Mouse (Mus musculus): Measurements from ENCODE around the gene Olfr1424. TPM values are rescaled to one million over a fixed set of nuclear protein-coding genes. Genes with fewer than 3 reads are reported as not detected.
"Not testable (repeated sequence)": the region's sequence is repeated elsewhere in the genome, so short reads cannot be mapped to it uniquely, and the experiment has no call there.

Olfr1424 gene
- not detected in 2 replicates for polyA plus RNA-seq (2015; fragmentation: Nextera tagmentation; extraction: Ambion mirVana)

DNA sequence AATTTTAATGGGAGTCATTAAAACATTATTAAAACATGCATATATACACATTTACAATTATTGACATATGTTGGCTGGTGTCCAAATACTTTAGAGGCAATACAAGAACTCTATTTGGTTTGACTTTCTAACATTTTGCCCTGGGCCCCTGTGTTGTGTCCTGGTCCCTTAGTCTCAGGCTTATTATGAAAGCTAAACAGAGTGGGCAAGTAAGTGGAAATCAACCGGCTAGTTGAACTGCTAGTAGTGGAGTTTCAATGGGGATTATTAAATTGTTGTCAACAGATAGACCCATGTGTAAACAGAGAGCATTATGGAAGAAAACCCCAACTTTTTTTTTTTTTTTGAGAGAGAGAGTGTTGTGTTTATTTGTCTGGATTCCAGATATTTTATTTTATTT is at the start of gene Olfr1424:
Olfr1424 (minus strand) TSS at position 101 of the 400 bp plus-strand sequence.
- 80% methylated on average over 1 of the region's 1 CpGs for WGBS (ENCODE audit: insufficient replicate concordance)
- H3K27me3 ChIP-seq (ENCODE audit: insufficient read depth, low read length); H3K9me3 ChIP-seq (ENCODE audit: low read length); H3K36me3 ChIP-seq (replicated peaks; ENCODE audit: insufficient read depth, low read length); H3K4me3 ChIP-seq (ENCODE audit: low read depth, low read length); H3K9ac ChIP-seq (replicated peaks); H3K27ac ChIP-seq (ENCODE audit: low read depth); H3K4me2 ChIP-seq (ENCODE audit: low read depth, low read length); ATAC-seq; H3K4me1 ChIP-seq (ENCODE audit: insufficient read depth); DNase-seq: not testable (repeated sequence)

DNA sequence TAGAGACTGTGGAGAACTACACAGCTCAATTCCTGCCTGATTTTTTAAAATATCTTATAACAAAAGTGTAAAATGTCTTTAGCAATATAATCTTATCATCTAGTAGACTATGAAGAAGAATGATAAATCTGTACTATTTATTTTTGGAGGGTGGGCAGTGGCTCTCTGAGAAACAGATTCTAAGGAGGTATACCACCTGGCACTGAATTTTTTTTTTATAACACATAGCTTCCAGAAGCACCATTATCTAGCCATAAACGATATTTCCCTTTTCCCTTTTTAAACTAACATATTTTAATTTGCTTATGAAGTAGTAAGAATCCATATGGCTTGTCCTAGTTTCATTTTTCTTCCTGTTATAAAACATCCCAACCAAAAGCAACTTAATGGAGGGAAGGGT is 42.1 kb upstream of the Olfr1424 start:
- H3K36me3 ChIP-seq (replicated peaks; ENCODE audit: insufficient read depth, low read length), result no peaks in the 10 kb centered on the region
- ATAC-seq, result no peak
- no peak overlapping the region for H3K4me2 ChIP-seq (ENCODE audit: low read depth, low read length)
- H3K4me1 ChIP-seq (ENCODE audit: insufficient read depth), result no peaks in the 10 kb centered on the region
- no peaks in the 10 kb centered on the region for H3K27me3 ChIP-seq (ENCODE audit: insufficient read depth, low read length)
- TF ChIP-seq CTCF (IDR thresholded peaks at IDR 0.05; ENCODE audit: low read depth) (no peak), EP300 (IDR thresholded peaks at IDR 0.05; ENCODE audit: low read depth) (no peak)
- H3K27ac ChIP-seq (ENCODE audit: low read depth), result no peak overlapping the region
- H3K9me3 ChIP-seq (ENCODE audit: low read length), result no peaks in the 10 kb centered on the region
- no peak for DNase-seq
- no peak overlapping the region for H3K4me3 ChIP-seq (ENCODE audit: low read depth, low read length)
- no peak overlapping the region for H3K9ac ChIP-seq (replicated peaks)
- WGBS (ENCODE audit: insufficient replicate concordance), result 61% methylated on average over 1 of the region's 1 CpGs

- H3K36me3 ChIP-seq (replicated peaks; ENCODE audit: insufficient read depth, low read length), result no peaks in the 10 kb centered on the region
- DNase-seq, result no peak
- H3K9ac ChIP-seq (replicated peaks), result no peak within 1 kb of the TSS
- no peak within 1 kb of the TSS for H3K4me2 ChIP-seq (ENCODE audit: low read depth, low read length)
- H3K4me3 ChIP-seq (ENCODE audit: low read depth, low read length), result no peak within 1 kb of the TSS
- TF ChIP-seq EP300 (IDR thresholded peaks at IDR 0.05; ENCODE audit: low read depth), result no peak
- WGBS (ENCODE audit: insufficient replicate concordance), result 89% methylated on average over 2 of the region's 2 CpGs
- ATAC-seq, result no peak
- H3K4me1 ChIP-seq (ENCODE audit: insufficient read depth), result no peaks in the 10 kb centered on the region
- H3K9me3 ChIP-seq (ENCODE audit: low read length), result no peaks in the 10 kb centered on the region
- no peak within 1 kb of the TSS for H3K27ac ChIP-seq (ENCODE audit: low read depth)
- H3K27me3 ChIP-seq (ENCODE audit: insufficient read depth, low read length), result no peaks in the 10 kb centered on the region
Measured at GRCm38 (mm10) chr19:12103234-12103633, 40.8 kb upstream of the Olfr1424 start, which contains the start of gene Olfr1427. Olfr1427 (minus strand) TSS chr19:12103334.

GRCm38 (mm10) chr19:12091913-12092312 is 29.4 kb upstream of the Olfr1424 start, which contains the start of gene Olfr1426:
Olfr1426 (minus strand) TSS chr19:12092013.
- no peak for ATAC-seq
- H3K36me3 ChIP-seq (replicated peaks; ENCODE audit: insufficient read depth, low read length), result no peaks in the 10 kb centered on the region
- no peak within 1 kb of the TSS for H3K27ac ChIP-seq (ENCODE audit: low read depth)
- 84% methylated on average over 1 of the region's 1 CpGs for WGBS (ENCODE audit: insufficient replicate concordance)
- H3K4me2 ChIP-seq (ENCODE audit: low read depth, low read length), result no peak within 1 kb of the TSS
- H3K4me1 ChIP-seq (ENCODE audit: insufficient read depth), result no peaks in the 10 kb centered on the region
- TF ChIP-seq CTCF (IDR thresholded peaks at IDR 0.05; ENCODE audit: low read depth) (no peak), EP300 (IDR thresholded peaks at IDR 0.05; ENCODE audit: low read depth) (no peak)
- DNase-seq, result no peak
- no peak within 1 kb of the TSS for H3K4me3 ChIP-seq (ENCODE audit: low read depth, low read length)
- no peaks in the 10 kb centered on the region for H3K27me3 ChIP-seq (ENCODE audit: insufficient read depth, low read length)
- no peak within 1 kb of the TSS for H3K9ac ChIP-seq (replicated peaks)
- H3K9me3 ChIP-seq (ENCODE audit: low read length), result no peaks in the 10 kb centered on the region

DNA sequence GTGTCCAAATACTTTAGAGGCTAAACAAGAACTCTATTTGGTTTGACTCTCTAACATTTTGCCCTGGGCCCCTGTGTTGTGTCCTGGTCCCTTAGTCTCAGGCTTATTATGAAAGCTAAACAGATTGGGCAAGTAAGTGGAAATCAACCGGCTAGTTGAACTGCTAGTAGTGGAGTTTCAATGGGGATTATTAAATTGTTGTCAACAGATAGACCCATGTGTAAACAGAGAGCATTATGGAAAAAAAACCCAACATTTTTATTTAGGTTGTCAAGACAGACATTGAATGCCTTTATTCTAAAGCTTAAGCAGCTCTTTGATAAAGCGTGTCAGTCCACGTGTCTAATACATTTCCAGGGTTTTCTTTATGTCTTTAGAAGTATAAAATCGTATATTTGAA is 15.1 kb upstream of the Olfr1424 start, which contains the start of gene Olfr1425:
Olfr1425 (minus strand) TSS at position 101 of the 400 bp plus-strand sequence.
- not testable (repeated sequence) for H3K4me3 ChIP-seq (ENCODE audit: low read depth, low read length); H3K9me3 ChIP-seq (ENCODE audit: low read length); H3K4me2 ChIP-seq (ENCODE audit: low read depth, low read length); H3K4me1 ChIP-seq (ENCODE audit: insufficient read depth); DNase-seq; H3K27me3 ChIP-seq (ENCODE audit: insufficient read depth, low read length); H3K9ac ChIP-seq (replicated peaks); ATAC-seq; H3K36me3 ChIP-seq (replicated peaks; ENCODE audit: insufficient read depth, low read length); H3K27ac ChIP-seq (ENCODE audit: low read depth)
- WGBS (ENCODE audit: insufficient replicate concordance), result 81% methylated on average over 4 of the region's 4 CpGs

DNA sequence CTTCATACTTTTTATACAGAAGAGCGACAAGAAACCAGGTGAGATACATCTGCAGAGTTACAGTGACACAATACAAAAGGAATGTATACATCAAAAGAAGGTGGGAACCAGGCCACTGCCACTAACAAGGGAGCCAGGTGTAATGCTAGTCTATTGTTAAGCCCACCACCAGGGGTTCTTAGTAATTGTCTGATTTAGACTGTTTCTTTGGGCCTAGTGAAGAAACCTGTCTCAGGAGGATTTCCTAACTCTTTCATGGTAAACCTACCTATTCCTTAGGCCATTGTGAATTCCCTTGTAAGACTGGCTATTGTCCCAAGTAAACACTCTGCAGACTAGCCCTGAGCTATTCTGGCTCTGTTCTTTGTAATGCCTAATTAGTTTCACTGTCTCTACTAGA is 7.1 kb upstream of the Olfr1424 start:
- H3K4me2 ChIP-seq (ENCODE audit: low read depth, low read length); H3K27ac ChIP-seq (ENCODE audit: low read depth); ATAC-seq; H3K27me3 ChIP-seq (ENCODE audit: insufficient read depth, low read length); H3K4me1 ChIP-seq (ENCODE audit: insufficient read depth); DNase-seq; H3K9me3 ChIP-seq (ENCODE audit: low read length); H3K4me3 ChIP-seq (ENCODE audit: low read depth, low read length); H3K36me3 ChIP-seq (replicated peaks; ENCODE audit: insufficient read depth, low read length); H3K9ac ChIP-seq (replicated peaks): not testable (repeated sequence)
- WGBS (ENCODE audit: insufficient replicate concordance), result 81% methylated on average over 1 of the region's 1 CpGs

DNA sequence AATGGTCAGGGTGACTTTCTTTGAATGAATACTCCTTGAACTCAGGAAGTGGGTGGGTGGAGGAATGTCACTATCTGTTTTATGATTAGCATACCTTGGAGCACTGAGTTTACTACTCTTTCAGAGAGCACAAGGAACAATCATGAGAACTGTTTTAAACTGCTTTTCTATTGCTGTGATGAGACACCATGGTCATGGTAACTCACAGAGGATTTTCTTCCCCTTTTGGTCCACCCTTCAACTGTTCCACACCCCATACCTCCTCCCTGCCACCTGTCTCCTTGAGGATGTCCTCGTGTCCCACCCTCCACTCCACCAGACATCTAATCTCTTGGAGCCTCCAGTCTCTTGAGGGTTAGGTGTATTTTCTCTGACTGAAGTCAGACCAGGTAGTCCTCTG is 5.3 kb upstream of the Olfr1424 start:
- not testable (repeated sequence) for DNase-seq; H3K36me3 ChIP-seq (replicated peaks; ENCODE audit: insufficient read depth, low read length); H3K4me3 ChIP-seq (ENCODE audit: low read depth, low read length); H3K9me3 ChIP-seq (ENCODE audit: low read length); ATAC-seq; H3K4me2 ChIP-seq (ENCODE audit: low read depth, low read length); H3K4me1 ChIP-seq (ENCODE audit: insufficient read depth); H3K27ac ChIP-seq (ENCODE audit: low read depth); H3K9ac ChIP-seq (replicated peaks); H3K27me3 ChIP-seq (ENCODE audit: insufficient read depth, low read length)
- 40% methylated on average over 1 of the region's 1 CpGs for WGBS (ENCODE audit: insufficient replicate concordance)
